Mouse (Mus musculus): ENCODE results near the gene Zdhhc3.

The Zdhhc3 gene

DNA sequence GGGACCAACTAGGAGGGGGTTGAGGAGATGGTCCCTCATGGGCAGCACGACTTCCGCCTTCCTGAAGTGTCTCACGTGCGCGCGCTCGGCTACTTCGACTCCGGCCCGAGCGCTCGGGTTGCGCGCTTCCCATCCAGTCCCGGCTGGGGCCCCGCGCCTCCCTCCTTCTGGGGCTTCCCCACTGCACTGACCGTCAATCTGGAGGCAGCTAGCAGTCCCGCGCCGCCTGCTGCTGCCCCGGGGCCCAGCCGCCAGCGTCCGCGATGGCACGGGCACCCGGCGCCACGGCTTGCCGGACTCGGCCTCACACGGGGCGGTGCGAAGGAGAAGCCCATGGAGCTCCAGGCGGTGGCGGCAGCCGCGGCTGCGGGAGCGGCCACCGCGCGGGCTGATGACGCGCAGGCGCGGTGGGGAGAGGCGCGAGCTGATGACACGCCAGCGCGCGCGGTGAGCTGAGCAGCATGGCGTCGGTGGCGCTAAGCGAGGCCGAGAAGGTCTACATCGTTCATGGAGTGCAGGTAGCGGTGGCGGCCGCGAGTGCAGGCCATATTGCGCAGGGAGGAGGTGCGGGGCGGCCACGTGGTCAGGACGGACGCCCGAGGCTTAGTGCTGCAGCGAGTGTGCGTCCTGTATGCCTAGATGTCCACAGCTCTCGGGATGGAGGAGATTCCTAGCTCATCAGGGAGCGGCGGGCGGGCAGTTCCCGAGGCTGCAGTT, at the start of gene Zdhhc3, which contains the start of gene Exosc7:
Gene Zdhhc3, minus strand, starts transcription at position 401 of the 717 bp plus-strand sequence.
Gene Exosc7, plus strand, starts transcription at position 411 of the 717 bp plus-strand sequence.
- peak; percentile 91 to 97 for DNase-seq (ENCODE audit: inconsistent age in 2 of 2, low spot score in 1 of 2)

- no peak for DNase-seq (ENCODE audit: inconsistent age in 2 of 2, low spot score in 1 of 2)
These were observed 48.8 kb upstream of the Zdhhc3 start for GRCm38 (mm10) chr9:123161792-123162191.

GRCm38 (mm10) chr9:123159330-123159729, 46.3 kb upstream of the Zdhhc3 start:
- DNase-seq (ENCODE audit: inconsistent age in 2 of 2, low spot score in 1 of 2), result peak; percentile 69 to 91

- DNase-seq (ENCODE audit: inconsistent age in 2 of 2, low spot score in 1 of 2), result peak in 1 of 2 experiments; percentile 39
These were observed 45.3 kb upstream of the Zdhhc3 start for GRCm38 (mm10) chr9:123158125-123158836.

DNA sequence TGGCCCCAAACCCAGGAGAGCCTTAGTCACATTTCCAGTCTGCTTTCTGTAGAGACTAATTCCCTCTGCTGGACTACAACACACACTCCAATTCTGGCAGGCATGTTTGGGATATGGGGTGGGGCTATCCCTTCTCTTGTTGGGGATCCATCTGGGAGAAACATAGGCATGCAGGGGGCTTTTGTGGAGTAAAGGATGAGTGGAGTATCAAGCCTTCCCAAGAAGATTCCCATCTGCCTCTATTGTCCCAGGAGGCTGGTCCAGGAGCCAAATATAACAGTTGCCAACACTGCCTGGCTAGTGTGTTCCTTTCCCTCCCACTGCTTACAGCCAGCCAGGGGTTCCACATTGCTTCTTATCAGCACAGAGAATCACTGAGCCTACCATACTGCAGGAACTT, 44.7 kb upstream of the Zdhhc3 start:
- peak in 1 of 2 experiments; percentile 45 for DNase-seq (ENCODE audit: inconsistent age in 2 of 2, low spot score in 1 of 2)

GRCm38 (mm10) chr9:123156910-123157361, 43.9 kb upstream of the Zdhhc3 start:
- peak; percentile 53 to 72 for DNase-seq (ENCODE audit: inconsistent age in 2 of 2, low spot score in 1 of 2)

DNA sequence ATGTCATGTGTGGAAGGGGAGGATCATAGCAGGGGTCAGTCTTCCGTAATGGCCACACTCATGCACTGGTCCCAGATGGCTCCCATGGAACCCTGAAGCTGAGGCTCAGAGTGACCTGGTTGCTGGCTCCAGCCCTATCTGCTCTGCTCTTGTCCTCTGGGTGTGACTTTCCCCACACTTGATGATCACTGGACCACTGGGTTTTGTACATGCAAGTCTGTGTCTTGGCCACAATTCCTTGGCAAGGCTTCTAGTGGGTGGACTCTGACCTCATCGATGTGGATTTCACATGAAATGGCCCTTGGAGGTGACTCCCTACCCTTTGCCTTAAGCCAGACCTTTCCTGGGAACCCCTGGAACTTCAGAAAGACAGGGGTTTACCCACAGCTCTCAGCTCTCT, 40.1 kb upstream of the Zdhhc3 start:
- no peak for DNase-seq (ENCODE audit: inconsistent age in 2 of 2, low spot score in 1 of 2)

GRCm38 (mm10) chr9:123152026-123152425, 39.0 kb upstream of the Zdhhc3 start:
- no peak for DNase-seq (ENCODE audit: inconsistent age in 2 of 2, low spot score in 1 of 2)

GRCm38 (mm10) chr9:123151561-123151960, 38.6 kb upstream of the Zdhhc3 start:
- no peak for DNase-seq (ENCODE audit: inconsistent age in 2 of 2, low spot score in 1 of 2)

DNA sequence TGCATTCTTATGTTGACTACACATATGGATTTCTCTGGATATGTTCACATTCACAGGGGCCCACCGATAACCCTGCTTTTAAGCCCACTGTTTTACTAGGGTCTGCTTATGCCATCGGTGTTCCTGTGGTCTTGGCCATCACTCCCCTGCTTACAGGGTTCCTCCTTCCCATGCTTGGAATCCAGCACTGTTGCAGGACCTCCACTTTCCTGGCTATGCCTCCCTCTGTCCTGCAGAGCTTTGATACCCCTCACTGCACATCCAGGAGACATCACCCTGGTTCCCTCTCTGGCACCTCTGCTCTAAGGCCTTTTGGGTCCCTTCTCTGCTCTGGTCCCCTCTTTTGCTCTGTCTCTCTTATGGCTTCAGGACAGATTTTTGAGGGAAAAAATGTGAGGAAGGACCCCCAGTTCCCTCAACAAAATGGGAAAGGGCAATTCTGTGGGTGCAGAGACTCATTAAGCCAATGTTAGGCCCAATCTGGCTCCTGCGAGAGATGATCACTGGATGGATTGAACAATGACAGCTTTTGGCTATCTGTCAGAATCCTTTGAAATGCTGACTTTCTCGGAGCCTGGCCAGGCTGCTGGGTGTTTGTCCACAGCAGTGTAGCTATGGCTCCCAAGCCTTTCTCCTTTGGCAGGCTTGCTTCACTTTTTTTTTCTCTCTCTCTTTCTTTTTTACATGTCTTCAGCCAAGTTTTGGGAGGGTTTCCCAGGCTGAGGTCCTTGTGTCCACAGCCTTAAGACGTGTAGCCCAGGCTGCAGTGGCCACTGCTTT, 37.4 kb upstream of the Zdhhc3 start, which contains the start of gene Clec3b:
Gene Clec3b, plus strand, starts transcription at position 706 of the 780 bp plus-strand sequence.
- peak in 1 of 2 experiments; percentile 47 for DNase-seq (ENCODE audit: inconsistent age in 2 of 2, low spot score in 1 of 2)

DNA sequence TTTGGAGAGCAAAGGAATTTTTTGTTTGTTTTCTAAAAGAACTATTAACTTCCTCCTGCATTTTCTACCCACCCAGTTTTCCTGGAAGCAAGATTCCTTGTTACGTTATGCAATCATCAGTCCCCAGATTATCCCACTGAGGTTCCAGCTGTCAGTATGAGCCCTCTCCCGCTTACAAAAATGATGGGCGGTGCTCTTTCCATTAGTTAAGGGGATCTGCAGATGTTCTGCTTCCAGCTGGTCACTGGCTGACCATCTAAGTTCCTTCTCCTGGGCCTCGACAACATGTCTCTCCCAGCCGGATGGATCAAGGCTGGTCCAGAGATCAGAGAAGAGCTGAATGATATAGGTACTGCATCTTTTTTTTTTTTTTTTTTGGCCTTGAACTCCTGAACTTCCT, 35.4 kb upstream of the Zdhhc3 start:
- no peak for DNase-seq (ENCODE audit: inconsistent age in 2 of 2, low spot score in 1 of 2)

DNA sequence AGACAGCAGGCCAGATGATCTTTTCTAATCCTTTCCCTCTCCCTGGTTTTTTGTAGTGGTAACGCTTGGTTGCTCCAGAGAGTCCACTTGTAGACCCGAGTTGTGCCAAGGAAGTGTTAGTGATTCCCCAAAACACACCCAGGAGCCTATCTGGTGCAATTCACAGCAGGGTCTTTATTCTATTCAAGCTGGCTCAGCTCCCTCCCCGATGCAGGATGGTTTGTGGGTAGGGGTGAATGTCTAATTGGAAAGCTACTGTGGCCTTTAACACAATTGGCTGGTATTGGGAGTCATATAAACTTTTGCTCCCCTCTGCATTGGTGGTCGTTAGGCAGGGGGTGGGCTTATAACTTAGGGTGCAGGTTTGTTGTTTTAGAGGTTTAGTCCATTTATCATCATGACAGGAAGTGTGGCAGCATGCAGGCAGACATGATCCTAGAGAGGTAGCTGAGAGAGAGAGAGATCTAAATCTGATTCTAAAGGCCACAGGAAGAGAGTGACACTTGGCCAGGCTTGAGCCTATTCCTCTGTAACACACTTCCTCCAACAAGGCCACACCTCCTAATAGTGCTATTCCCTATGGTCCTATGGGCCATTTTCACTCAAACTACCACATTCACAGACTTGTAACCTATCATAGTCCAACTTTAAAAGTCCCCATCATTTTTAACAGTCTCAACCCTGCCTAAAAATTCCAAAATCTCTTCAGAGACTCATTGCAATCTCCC, 27.0 kb upstream of the Zdhhc3 start:
- DNase-seq (ENCODE audit: inconsistent age in 2 of 2, low spot score in 1 of 2), result no peak

GRCm38 (mm10) chr9:123138891-123139474, 26.0 kb upstream of the Zdhhc3 start:
- DNase-seq (ENCODE audit: inconsistent age in 2 of 2, low spot score in 1 of 2), result peak; percentile 32 to 66

DNA sequence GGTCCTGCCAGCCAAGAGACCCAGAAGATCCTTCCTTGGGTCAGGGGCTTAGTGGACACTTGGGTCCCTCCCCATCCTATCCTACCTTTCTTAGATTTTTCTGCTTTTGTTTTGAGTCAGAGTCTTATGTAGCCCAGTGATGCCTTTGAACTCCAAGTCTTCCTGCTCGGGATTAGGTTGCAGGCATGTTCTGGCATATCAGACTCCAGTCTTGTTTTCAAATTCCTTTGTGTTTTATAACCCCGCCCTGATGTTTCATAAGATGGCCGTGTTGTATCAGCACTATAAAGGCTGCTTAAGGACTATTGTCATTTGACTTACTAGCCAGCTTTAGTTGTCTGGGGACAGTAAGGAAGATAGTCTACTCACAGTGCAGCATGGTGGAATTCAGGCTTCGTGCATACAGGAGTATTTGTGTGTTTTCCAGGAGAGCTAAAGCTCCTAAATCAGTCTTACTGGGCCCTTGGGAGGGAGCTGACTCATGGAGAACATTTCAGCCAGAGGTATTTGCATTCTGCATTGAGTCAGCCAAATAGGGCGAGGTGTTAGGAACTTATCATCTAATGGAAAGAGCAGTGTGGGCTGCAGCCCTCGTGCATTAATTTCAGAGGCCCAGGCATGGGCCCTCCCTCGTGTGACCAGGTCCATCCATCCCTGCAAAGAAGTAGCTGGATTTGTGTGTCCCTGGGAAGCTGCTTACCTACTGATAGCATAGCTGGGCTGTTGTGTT, 24.1 kb upstream of the Zdhhc3 start:
- DNase-seq (ENCODE audit: inconsistent age in 2 of 2, low spot score in 1 of 2), result peak in 1 of 2 experiments; percentile 48

- no peak for DNase-seq (ENCODE audit: inconsistent age in 2 of 2, low spot score in 1 of 2)
These were observed 20.0 kb upstream of the Zdhhc3 start for GRCm38 (mm10) chr9:123132994-123133393.

GRCm38 (mm10) chr9:123127663-123128062, 14.7 kb upstream of the Zdhhc3 start:
- DNase-seq (ENCODE audit: inconsistent age in 2 of 2, low spot score in 1 of 2), result no peak

DNA sequence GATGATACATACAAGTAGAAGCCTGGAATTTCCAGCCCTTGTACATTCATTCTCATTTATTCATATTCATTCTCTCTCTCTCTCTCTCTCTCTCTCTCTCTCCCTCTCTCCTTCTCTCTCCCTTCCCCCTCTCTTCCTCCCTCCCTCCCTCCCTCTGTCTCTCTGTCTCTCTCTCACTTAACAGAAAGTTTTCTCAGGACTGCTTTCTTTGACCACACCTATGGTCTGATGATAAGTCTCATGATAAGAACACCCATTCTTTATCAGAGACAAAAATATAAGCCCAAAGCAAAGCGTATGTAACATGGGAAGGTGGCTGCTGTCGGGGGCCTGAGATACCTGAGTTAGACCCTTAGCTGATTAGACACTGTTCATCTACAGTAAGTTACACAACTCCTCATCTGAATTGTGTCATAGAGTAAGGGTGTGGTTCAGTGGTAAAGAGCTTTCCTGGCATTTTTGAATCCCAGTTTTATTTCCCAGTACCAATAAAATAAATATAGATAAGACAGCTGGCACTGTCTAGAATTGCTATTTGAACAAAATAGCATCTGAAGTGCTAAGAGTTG, 11.5 kb upstream of the Zdhhc3 start:
- DNase-seq (ENCODE audit: inconsistent age in 2 of 2, low spot score in 1 of 2), result no peak

- peak in 1 of 2 experiments; percentile 59 for DNase-seq (ENCODE audit: inconsistent age in 2 of 2, low spot score in 1 of 2)
These were observed 10.8 kb upstream of the Zdhhc3 start for GRCm38 (mm10) chr9:123123571-123124412.
